Mouse (Mus musculus): ENCODE data around the gene Fryl. TPM values are rescaled to one million over a fixed set of nuclear protein-coding genes. Genes with fewer than 3 reads are reported as not detected.

Fryl gene
- 10 to 100 TPM; 17.8 to 22.5 (median 18.8) TPM for total RNA-seq (2022)

DNA sequence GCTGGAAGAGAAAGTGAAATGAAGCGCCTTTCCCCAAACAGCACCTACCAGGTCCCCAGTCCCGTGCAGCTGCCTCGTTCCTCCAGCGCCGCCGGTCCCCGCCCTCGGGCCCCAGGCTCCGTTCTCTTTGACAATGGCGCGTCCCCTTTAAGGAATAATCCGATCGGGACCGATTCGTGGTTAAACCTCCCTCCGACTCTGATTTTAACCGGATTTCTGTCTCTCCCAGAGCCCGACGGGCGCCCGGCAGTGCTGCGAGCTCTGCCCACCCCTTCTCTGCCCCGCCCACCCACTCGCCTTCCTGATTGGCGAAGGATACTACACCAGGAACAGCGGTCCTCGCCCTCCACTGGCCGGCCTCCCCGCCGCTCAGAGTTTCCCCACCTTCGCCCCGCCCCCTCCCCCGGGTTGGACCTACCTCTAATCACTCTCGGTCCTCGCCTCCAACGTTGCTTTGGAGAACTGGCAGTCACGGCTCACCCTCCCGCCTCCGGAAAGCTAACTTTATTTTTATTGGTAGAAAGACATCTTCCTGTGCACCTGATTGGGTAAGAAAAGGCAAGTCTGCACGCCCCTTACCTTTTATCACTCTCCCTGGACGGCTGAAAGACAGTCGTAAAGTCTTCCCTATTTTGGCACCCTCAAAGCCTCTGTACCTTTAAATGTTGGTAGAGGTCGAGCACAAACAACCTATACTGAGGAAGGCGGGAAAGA is at the start of gene Fryl:
Gene Fryl (minus strand): TSS at position 268 of the 714 bp plus-strand sequence.
- DNase-seq (ENCODE audit: low spot score in 2 of 2): peak; percentile 89 to 92

DNA sequence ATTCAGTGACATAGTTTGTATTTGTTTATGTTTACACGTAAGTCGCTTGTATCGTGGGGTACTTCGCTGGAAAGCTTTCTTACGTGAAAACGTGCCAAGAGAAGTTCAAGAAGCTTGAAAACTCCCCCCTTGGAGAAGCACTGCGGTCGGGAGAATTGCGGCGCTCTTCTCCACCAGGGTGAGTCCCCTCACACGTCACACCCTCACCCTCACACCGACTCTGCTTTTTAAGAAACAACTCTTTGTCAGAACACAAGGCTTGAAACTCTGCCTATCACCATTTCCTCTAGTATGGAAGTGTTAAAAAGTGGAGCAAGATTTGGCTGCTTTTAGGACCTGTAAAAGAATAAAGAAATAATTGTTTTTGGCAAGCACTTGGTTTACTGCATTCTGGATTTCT is 48.1 kb upstream of the Fryl start:
- DNase-seq (ENCODE audit: low spot score in 2 of 2): no peak

DNA sequence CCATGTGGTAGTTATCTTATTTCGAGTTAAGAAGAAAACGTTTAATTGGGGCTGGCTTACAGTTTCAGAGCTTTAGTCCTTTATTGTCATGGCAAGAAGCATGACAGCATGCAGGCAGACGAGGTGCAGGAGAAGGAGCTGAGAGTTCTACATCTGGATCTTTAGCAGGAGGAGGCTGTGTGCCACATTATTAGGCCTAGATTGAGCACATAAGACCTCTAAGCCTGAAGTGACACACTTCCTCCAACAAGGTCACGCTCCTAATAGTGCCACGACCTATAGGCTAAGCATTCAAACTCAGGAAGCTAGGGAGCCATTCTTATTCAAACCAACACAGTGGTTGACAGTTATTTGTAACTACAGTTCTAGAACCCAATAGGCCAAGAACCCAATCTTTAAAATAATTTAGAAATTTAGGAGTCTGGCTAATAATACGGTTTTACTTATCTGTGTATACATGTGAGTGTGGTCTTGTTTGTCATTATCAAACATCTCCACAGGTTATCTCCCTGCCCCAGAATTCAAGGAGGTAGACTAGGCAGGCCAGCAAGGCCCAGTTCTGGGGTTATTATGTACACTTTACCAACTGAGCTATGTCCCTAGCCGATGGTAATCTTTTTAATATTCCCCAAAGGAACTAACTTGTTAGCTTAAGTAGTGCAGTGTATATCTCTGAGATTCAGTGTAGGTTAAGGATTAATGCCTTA is 45.3 kb upstream of the Fryl start:
- no peak for DNase-seq (ENCODE audit: low spot score in 2 of 2)

DNA sequence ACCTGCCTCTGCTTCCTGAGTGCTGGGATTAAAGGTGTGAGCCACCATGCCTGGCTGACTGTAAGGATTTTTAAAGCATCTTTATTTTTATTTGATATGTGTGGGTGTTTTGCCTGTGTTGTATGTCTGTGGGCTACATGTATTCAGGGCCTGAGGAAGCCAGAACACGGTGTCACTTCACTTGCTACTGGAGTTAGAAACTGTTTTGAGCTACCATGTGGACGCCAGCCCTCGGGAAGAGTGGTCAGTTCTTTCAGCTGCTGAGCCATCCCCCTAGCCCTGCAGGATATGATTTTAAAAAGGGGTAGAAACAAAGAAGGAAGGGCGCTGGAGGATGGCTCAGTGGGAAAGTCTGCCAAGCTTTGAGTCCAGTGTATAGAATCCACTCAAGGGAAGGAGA is 39.5 kb upstream of the Fryl start:
- DNase-seq (ENCODE audit: low spot score in 2 of 2): no peak

DNA sequence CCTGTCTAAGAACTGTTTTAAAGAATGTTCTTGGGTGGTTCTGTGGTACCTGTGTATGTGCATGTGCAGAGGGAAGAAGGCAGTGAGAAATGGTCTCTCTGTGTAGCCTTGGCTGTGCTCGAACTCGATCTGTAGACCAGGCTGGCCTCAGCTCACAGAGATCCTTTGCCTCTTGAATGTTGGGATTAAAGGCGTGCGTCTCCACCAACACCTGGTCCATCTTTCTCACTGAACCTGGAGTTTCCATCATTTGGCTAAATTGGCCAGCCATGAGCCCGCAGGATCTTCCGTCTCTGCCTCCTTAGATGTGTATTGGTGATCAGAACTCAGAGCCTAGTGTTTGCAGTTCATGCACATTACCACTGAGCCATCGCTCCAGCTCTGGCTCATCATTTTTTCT is 38.6 kb upstream of the Fryl start:
- no peak for DNase-seq (ENCODE audit: low spot score in 2 of 2)

DNA sequence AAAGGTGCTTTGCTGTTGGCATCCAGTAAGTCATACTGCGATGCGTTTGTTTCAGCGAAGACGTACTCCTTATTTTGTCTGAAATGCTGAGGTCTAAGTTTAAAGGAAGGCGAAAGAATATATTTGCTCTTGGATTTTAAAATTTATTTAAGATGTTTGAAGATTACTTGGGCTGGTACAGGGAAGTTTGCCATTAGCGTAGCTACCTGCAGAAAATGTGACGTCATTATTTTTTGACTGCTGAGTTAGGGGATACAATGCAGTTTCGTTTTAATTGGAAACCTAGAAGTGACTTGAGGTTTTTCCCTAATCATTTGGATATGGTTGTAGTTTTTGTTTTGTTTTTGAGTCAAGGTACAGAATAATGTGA is 37.0 kb upstream of the Fryl start:
- no peak for DNase-seq (ENCODE audit: low spot score in 2 of 2)

DNA sequence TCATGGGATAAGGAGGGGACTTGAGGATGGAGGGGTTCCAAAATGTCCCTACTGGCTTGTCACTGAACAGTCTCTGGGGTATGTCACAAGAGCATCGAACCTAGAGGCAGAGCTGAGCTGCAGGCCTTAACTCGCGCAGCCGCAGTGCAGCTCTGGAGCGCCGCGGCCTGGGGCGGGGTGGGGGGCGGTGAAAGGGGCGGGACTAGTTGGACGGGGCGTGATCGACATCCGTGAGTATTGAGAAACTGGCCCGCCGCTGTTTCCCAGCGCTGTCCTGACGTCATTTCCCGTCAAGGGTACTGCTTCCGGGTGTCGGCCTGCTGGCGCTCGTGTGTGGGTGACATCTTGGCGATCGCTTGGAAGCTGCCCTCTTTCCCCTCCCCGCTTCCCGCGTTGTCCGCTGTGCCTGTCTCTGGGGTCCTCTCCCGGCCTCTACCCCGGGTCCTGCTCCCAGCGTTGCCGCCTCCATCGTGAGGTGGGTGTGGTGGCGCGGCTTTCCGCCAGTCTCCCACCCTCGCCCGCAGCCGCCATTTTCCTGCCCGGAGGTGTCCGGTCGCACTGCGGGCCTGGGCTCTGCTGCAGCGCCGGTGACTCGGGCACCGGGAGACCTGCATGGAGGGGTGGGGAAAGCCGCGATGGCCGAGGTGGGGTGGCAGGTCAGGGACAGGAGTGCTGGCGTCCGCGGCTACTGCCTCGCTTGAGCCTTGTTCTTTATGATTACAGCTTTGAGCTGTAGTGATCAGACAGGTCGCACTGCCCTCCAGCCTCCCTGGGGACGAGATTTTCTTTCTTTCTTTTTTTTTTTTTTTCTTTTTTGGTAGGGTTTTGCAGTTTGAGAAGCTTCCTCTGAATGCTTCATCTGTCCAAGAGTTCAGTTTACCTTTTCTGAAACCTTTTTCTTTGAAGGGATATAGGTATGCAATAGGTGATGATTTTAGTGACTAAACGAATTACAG is 36.4 kb upstream of the Fryl start, which contains the start of gene Ociad1:
Gene Ociad1 (plus strand): TSS at position 283 of the 956 bp plus-strand sequence.
- DNase-seq (ENCODE audit: low spot score in 2 of 2): peak; percentile 86 to 93

DNA sequence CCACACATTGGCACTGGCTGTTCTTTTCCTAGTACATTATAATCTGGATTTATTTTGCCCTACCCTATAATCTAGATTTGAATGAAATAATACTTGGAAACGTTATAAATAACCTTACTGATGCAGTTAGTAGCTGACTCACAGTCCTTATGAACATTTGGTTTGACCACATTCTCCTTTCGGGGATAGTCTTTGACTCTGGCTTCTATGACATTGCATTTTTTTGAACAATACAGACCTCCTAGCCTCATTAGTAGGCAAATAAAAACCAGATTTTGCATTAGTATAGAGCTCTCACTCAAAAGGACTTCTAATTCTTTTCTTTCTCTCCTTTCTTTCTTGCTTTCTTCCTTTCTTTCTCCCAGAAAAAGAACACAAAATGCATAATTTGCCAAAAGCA is 33.5 kb upstream of the Fryl start:
- no peak for DNase-seq (ENCODE audit: low spot score in 2 of 2)

DNA sequence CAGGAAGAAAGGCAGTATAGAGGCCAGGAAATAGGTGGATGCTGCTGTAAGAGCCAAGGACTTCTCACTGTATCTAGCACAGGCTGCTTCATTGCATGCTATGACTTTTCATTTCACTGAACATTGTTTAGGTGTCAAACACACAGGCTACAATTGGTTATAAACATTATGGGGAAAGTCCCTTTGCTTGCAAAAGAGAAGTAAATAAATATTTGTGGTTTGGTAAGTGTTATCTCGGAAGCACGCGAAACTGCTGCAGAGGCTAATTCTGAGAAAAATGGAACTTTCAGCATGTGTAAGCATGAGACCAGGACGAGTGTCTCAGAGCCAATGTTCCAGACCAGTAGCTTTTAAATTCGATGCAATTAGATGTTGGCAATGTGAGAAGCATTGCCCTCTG is 30.2 kb upstream of the Fryl start:
- no peak for DNase-seq (ENCODE audit: low spot score in 2 of 2)

DNA sequence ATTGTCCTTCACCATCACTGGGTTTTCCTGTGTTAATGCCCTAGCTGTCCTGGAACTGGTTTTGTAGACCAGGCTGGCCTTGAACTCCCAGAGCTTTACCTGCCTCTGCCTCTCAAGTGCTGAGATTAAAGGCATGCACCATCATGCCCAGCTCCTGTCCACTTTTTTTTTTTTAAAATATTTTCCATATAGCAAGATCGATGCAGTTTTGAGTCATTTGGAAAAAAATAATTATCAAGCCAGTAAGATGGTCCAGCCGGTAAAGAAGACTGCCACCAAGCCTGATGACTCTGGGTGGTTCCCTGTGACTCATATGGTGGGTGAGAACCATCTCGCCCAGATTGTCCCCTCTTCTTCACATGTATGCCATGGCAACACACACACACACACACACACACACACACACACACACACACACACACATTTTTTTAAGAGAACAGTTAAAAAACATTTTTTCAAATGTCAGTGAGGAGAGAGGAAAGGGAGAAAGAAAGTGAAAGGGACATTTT is 29.1 kb upstream of the Fryl start:
- no peak for DNase-seq (ENCODE audit: low spot score in 2 of 2)

DNA sequence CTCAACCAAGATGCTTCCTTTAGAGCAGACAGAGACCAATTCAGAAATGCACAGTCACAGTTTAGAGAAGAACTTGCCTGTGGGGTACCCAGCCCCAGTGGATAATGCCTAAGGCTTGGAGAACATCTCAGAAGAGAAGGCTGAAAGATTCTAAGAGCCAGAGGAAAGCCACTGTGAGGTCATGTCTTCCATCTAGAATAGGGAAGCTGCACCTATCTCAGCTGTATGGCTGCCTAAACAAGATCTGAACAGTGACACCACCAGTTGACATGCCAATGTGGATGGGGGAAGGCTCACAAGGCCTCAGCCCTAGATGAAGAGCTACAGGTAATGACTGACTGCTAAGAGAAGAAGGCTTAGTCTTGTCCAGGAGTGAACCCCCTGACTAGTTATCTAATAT is 27.6 kb upstream of the Fryl start:
- no peak for DNase-seq (ENCODE audit: low spot score in 2 of 2)

DNA sequence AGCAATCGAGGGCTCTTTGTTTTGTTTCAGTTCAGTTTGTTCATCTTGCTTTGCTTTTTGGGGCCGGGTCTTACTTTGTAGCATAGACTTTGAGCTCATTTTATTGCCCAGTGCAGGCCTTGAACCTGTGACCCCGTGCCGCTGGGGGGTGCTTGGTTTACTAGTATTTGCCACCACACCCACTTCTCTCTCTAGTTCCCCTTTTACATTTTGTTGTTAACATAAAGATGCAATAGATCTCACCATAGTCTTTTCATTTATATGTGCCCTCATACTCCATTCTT is 24.1 kb upstream of the Fryl start:
- no peak for DNase-seq (ENCODE audit: low spot score in 2 of 2)

DNA sequence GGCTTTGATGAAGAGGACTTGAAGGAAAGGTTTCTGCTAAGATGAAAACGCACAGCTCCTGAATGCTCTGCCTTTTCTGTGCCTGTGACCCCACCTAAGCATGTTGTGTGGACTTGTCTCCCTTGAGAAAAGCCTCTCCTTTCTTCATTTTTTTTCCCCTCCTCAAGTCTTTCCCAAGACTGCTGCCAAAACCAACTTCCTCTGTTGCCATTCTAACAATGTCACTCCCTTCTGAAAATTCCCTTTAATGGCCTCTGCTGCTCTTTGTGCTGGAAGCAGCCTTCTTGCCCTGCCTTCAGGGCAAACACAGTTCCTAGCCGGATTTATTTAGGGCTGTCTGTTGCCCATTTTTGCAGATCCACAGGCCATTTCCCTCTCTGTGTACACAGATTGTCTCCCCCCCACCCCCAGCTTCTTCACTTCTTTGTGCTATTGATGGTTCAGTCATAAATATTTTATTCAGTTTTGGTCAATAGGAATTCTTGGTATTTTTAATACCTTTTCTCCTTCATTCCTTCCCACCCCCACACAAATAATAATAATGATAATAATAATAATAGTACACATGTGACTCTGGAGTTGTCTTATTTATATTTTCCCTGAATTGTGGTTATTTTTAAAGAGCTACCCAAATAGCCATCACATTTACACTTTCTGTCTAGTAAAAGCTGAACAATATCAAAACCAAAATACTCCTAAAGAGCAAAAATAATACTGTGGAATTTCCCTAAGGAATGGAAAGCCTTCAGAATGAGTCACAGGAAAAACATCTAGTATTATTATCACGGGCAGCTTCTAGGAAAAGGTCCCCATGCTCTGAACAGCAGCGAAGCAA is 23.5 kb upstream of the Fryl start:
- DNase-seq (ENCODE audit: low spot score in 2 of 2): no peak

DNA sequence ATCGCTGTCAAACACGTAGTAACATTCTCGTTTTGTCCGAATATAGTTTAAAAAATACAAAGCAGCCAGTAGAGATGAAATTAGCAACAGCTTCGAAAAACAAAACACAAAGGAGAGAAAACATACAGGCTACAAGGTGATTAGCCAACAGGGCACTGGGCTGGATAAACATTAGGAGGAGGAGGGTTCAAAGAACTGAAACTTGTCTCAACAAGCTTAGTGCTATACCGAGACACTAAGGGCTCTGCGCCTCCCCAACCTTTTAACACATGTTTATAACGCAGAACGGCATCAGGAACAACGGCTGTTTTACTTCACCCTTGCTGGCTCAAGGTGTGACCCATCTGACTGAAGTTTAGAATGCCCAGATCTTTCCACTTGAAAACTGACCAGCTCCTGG is 22.8 kb upstream of the Fryl start:
- no peak for DNase-seq (ENCODE audit: low spot score in 2 of 2)

DNA sequence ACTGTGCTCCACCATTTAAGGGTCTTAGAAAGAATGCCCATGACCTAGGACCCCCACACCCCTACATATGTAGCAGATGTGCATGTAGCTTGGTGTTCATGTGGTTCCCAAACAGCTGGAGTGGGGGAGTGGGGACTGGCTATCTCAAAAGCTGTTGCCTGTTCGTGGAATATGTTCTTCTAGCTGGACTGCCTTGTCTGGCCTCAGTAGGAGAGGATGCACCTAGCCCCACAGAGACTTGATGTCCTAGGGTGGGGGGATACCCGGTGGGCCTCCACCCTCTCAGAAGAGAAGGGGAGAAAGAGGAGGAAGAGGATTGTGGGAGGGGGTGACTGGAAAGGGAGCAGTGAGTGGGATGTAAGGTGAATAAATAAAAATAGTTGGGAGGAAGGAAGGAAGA is 18.5 kb upstream of the Fryl start:
- DNase-seq (ENCODE audit: low spot score in 2 of 2): no peak

DNA sequence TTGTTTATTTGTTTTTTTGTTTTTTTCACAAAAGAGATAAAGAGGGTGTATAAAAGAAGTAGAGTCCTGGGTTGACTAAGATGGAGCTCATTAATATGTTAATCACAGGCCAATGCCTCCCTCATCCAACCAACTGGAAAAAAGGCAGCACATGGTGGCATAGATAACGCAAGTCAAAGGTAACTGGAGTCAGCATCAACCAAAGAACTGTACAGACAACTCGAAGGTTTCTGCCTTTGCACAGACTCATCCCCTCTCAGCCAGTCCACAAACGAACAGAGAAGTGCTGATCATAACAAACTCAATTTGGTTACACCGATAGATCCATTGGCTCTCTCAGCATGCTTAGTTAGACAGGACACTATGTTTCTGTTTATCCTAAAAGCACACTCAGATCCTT is 16.8 kb upstream of the Fryl start:
- DNase-seq (ENCODE audit: low spot score in 2 of 2): no peak

DNA sequence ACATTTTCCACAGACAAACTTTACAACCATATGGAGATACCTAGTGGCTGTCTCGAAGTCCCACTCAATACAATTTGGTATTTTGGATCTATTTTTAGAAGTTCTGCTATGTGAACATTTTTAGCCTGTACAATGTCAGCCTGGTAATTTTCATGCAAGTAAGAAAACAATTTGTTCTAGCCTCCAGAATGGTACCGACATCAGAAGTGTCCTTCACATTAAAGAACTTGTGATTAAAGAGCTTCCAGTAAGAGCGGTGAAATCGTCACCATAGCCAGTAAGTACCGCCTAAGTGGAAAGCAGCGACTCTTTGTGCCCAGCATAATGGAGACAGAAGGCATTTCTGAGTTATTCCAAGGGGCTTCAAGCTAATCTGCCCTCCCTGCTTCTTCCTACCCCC is 14.2 kb upstream of the Fryl start:
- no peak for DNase-seq (ENCODE audit: low spot score in 2 of 2)

DNA sequence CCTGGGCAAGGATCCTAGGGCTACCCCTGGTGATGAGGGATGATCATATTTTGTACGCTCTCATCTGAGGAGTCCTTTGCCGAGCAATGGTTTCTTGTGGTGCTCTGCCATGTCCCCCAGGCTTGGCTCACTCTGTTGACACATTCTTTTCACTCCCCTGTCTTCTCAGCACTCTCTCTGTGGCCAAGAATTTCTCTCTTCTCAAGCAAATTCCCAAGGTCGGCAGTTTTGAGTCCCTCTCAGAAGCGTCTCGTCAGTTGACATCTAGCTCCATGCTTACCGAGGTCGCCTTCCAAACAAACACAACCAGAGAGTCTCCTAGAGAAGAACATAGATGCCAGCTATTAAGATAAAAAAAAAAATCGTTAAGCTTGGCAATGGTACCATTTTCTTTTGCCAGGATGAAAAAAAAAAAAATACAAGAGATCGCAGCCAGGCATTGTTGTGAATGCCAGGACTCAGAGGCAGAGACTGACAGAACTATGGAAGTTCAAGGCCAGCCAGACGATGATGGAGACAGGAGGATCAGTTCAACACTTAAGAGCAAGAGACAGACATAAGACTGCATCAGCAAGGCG is 12.3 kb upstream of the Fryl start:
- DNase-seq (ENCODE audit: low spot score in 2 of 2): no peak

DNA sequence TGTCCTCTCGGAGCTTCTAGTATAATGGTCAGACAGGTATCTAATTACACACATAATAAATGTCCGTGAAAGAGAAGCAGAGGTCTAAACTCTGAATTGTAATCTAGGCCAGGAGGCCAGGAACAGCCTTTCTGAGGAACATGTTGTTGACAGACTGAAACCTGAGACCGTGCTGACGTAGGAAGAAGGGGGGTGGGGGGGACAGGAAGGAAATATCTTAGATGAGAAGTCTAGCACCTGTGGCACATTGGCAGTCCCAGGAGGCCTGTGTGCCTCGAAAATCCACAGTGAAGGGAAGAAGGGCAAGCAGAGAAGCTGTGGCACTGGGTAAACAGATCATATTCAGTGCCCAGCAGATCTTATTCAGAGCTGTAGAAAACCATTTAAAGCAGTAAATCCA is 9.0 kb upstream of the Fryl start:
- peak; percentile 30 to 52 for DNase-seq (ENCODE audit: low spot score in 2 of 2)

DNA sequence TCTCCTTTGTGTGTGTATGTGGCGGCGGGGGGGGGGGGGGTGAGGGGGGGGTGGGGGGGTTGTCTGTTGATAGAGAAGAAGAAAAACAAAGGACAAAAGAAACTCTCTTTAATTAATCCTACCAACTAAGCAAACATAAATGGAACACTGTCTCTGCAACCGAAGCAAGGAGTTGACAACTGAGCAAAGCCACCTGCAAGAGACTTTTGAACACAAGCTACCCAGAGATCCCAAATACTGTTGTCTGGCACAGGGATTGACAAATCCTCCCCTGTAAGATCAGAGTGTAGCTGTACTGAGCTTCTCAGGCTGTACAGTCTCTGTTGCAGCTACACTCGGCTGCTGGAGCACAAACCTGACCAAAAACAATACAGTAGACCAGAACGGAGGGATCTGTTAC is 7.7 kb upstream of the Fryl start:
- DNase-seq (ENCODE audit: low spot score in 2 of 2): no peak

DNA sequence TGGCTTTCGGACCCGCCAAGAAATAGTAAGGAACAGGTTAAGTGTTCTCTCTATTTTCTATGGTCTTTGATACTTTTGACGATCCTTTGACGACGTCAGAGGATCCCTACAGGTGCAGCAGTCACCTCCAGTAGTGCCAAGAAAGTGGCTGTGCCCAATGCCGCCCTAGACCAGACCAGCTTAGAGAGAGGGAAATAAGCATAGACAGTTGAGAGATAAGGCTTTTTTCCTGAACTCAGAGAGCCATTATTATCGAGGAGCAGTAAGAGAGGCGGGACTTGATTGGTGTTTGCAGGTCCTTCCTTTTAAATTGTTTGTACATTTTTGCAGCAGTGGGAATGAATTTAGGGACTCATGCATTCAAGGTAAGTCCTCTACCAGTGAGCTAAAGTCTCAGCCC is 1.3 kb upstream of the Fryl start:
- no peak for DNase-seq (ENCODE audit: low spot score in 2 of 2)
